Mouse (Mus musculus): ENCODE measurements around the gene Slc6a8. TPM values are rescaled to one million over a fixed set of nuclear protein-coding genes. Genes with fewer than 3 reads are reported as not detected.

The Slc6a8 gene
- total and polyA plus RNA-seq, 2 experiments, result 1.0 to 5.2 TPM

DNA sequence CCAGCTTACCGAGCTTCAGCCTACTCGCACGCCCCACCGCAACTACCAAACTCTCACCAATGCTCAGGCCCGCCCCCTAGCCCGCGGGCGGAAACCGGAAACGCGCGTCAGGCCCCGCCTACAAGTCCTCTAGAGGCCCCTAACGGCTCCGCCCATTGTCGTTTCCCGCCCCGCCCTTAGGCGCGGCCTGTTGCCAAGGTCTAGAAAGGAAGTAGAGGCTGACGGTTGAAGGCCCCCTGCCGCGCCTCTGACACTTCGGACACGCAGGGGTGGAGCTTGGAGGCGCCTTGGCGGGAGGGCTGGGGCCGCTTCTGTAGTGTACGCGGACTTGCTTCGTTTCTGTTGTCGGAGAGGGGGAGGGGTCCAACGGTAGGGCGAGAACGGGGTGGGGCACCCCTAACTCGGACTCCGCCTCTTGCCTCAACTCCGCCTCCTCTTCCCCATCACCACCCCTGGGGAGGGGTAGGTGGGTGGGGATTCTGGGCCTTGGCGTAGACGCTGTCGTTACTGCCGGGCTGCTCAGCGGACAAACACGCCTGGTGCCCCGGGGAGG, 43.2 kb downstream of the Slc6a8 start, which contains the start of the genes Bcap31 and Abcd1:
Gene Bcap31, minus strand, starts transcription at position 67 of the 553 bp plus-strand sequence.
Gene Abcd1, plus strand, starts transcription at position 489 of the 553 bp plus-strand sequence.
- no peaks in the 10 kb centered on the region for H3K79me2 ChIP-seq (ENCODE audit: control insufficient read depth, insufficient read depth, low read length)
- peaks cover 14% of the 10 kb centered on the region for H3K4me1 ChIP-seq (ENCODE audit: control insufficient read depth, insufficient read depth, low read length)
- no peaks in the 10 kb centered on the region for H3K27me3 ChIP-seq (ENCODE audit: control insufficient read depth, insufficient read depth, low read length)
- H3K36me3 ChIP-seq (ENCODE audit: control insufficient read depth, insufficient read depth, low read length), result peaks cover 12% of the 10 kb centered on the region
- H3K27ac ChIP-seq (replicated peaks; ENCODE audit: insufficient read depth, low read depth, low read length), result peak within 1 kb of the TSS; percentile 90
- peak within 1 kb of the TSS; percentile 67 for H3K4me3 ChIP-seq (ENCODE audit: insufficient read depth, low read depth, low read length)
- DNase-seq (ENCODE audit: extremely low read depth, low read depth, low spot score), result peak; percentile 85
- TF ChIP-seq CTCF (IDR thresholded peaks at IDR 0.05; ENCODE audit: low read depth, low read length), result no peak
- peak; percentile 22 for TF ChIP-seq POLR2A (IDR thresholded peaks at IDR 0.05; ENCODE audit: extremely low read depth, insufficient read depth, low read length)
- peak within 1 kb of the TSS; percentile 72 for H3K9ac ChIP-seq (ENCODE audit: low read depth, low read length)
- WGBS, result under 1% methylated on average over 32 of the region's 45 CpGs

DNA sequence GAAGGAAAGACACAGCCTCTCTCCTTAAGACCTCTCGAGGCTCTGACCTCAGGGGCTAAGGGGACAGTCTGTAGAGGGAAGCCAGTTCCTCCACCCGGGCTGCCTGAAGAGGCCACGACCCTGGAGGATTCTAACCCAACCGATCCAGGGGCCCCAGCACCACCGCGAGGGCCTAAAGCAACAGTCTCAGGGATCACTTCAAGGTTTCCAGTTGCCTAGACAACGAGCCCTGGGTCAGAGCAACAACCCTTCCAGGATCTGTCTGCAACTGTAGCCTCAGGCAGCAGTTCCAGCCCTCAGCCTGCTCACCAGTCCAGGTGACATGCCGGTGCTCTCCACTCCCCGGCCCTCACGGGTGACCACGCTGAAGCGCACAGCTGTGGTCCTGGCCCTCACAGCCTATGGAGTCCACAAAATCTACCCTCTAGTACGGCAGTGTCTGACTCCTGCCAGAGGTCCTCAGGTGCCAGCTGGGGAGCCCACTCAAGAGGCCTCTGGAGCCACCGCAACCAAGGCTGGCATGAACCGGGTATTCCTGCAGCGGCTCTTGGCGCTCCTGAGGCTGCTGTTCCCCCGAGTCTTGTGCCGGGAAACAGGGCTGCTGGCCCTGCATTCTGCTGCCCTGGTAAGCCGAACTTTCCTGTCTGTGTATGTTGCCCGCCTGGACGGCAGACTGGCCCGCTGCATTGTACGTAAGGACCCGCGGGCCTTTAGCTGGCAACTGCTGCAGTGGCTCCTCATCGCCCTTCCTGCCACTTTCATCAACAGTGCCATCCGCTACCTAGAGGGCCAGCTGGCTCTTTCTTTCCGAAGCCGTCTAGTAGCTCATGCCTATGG, 44.0 kb downstream of the Slc6a8 start:
- H3K27me3 ChIP-seq (ENCODE audit: control insufficient read depth, insufficient read depth, low read length), result no peaks in the 10 kb centered on the region
- TF ChIP-seq POLR2A (IDR thresholded peaks at IDR 0.05; ENCODE audit: extremely low read depth, insufficient read depth, low read length), result 0 out of 2 replicates have a peak, but pooled peaks have one; percentile 5
- no peak for TF ChIP-seq CTCF (IDR thresholded peaks at IDR 0.05; ENCODE audit: low read depth, low read length)
- peaks cover 10% of the 10 kb centered on the region for H3K36me3 ChIP-seq (ENCODE audit: control insufficient read depth, insufficient read depth, low read length)
- WGBS, result 11% methylated on average over 30 of the region's 30 CpGs
- H3K4me1 ChIP-seq (ENCODE audit: control insufficient read depth, insufficient read depth, low read length), result peaks cover 14% of the 10 kb centered on the region
- peak overlapping the region; percentile 83 for H3K27ac ChIP-seq (replicated peaks; ENCODE audit: insufficient read depth, low read depth, low read length)
- H3K9ac ChIP-seq (ENCODE audit: low read depth, low read length), result peak overlapping the region; percentile 67
- H3K79me2 ChIP-seq (ENCODE audit: control insufficient read depth, insufficient read depth, low read length), result no peaks in the 10 kb centered on the region
- DNase-seq (ENCODE audit: extremely low read depth, low read depth, low spot score), result no peak
- H3K4me3 ChIP-seq (ENCODE audit: insufficient read depth, low read depth, low read length), result peak overlapping the region; percentile 67

DNA sequence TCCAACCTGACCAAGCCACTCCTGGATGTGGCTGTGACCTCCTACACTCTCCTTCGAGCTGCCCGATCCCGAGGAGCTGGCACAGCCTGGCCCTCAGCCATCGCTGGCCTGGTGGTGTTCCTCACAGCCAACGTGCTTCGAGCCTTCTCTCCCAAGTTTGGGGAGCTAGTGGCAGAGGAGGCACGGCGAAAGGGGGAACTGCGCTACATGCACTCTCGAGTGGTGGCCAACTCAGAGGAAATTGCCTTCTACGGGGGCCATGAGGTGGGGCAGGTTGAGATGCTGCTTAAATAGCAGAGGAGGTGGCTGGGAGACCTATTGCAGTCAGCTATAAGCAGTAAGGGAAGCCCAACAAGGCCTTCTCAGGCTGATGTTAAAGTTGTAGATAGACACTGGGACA, 44.7 kb downstream of the Slc6a8 start:
- peak; percentile 21 for DNase-seq (ENCODE audit: extremely low read depth, low read depth, low spot score)
- Histone ChIP-seq H3K79me2 (ENCODE audit: control insufficient read depth, insufficient read depth, low read length) (no peaks in the 10 kb centered on the region), H3K9ac (ENCODE audit: low read depth, low read length) (peak overlapping the region; percentile 67), H3K27me3 (ENCODE audit: control insufficient read depth, insufficient read depth, low read length) (no peaks in the 10 kb centered on the region), H3K36me3 (ENCODE audit: control insufficient read depth, insufficient read depth, low read length) (peaks cover 11% of the 10 kb centered on the region; the same call in 1 of the 2 replicates), H3K4me1 (ENCODE audit: control insufficient read depth, insufficient read depth, low read length) (peaks cover 14% of the 10 kb centered on the region), H3K27ac (replicated peaks; ENCODE audit: insufficient read depth, low read depth, low read length) (peak overlapping the region; percentile 83), H3K4me3 (ENCODE audit: insufficient read depth, low read depth, low read length) (peak overlapping the region; percentile 67)
- no peak for TF ChIP-seq CTCF (IDR thresholded peaks at IDR 0.05; ENCODE audit: low read depth, low read length)
- no peak for TF ChIP-seq POLR2A (IDR thresholded peaks at IDR 0.05; ENCODE audit: extremely low read depth, insufficient read depth, low read length)
- WGBS, result 36% methylated on average over 11 of the region's 11 CpGs

DNA sequence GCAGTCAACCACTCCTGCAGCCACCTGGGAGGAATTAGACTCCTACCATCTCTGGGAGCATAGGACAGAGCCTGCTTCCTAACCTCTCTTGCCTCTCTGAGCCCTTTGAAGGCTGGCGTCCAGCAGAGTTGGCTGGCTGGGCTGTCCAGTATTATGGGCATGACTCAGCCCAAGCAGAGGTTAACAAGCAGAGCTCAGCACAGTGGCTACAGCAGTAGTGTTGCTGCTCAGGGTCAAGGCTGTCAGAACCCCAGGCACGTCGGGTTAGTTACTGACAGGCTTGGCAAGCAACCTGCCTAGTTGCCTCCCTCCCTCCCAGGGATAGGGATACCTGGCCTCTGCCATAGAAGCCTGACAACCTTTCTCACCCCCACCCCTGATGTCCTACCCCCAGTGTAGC, 45.3 kb downstream of the Slc6a8 start:
- DNase-seq (ENCODE audit: extremely low read depth, low read depth, low spot score), result peak; percentile 83
- Histone ChIP-seq H3K27me3 (ENCODE audit: control insufficient read depth, insufficient read depth, low read length) (no peaks in the 10 kb centered on the region), H3K4me1 (ENCODE audit: control insufficient read depth, insufficient read depth, low read length) (peaks cover 14% of the 10 kb centered on the region), H3K36me3 (ENCODE audit: control insufficient read depth, insufficient read depth, low read length) (peaks cover 14% of the 10 kb centered on the region; the same call in 1 of the 2 replicates), H3K79me2 (ENCODE audit: control insufficient read depth, insufficient read depth, low read length) (no peaks in the 10 kb centered on the region), H3K27ac (replicated peaks; ENCODE audit: insufficient read depth, low read depth, low read length) (peak overlapping the region; percentile 83), H3K4me3 (ENCODE audit: insufficient read depth, low read depth, low read length) (peak overlapping the region; percentile 21), H3K9ac (ENCODE audit: low read depth, low read length) (peak overlapping the region; percentile 47)
- TF ChIP-seq CTCF (IDR thresholded peaks at IDR 0.05; ENCODE audit: low read depth, low read length), result no peak
- TF ChIP-seq POLR2A (IDR thresholded peaks at IDR 0.05; ENCODE audit: extremely low read depth, insufficient read depth, low read length), result no peak
- WGBS, result 0% methylated on average over 3 of the region's 3 CpGs

DNA sequence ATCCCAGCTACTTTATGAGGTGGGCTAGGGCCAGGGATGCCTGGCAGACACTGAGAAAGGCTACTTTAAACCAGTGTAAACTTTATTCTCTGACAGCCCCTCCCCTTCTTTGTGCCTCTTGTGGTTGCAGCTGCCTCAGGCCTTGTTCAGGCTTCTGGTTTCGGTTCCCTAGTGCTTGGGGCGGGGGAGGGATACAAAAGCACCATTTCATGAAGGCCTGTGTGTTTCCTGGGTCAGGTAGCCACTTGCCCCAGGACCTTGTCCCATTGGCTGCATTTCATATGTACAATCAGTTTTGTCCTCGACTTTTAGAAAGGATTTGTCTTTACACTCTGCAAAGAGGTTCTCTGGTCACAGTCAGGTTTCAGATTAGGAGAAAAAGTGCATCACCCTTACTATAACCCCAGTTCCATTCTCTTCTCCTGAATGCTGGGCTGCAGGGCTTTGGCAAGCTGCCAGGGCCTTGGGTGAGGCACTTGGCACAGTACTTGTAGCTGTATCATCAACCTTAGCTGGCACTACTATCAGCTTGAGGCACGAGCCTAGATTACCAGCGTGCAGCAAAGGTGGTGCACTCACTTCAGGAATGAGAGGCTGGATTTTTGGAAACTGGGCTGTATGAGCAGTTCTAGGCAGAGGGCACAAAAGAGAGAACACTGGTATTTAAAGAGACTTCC, 45.9 kb downstream of the Slc6a8 start:
- TF ChIP-seq CTCF (IDR thresholded peaks at IDR 0.05; ENCODE audit: low read depth, low read length), result no peak
- Histone ChIP-seq H3K79me2 (ENCODE audit: control insufficient read depth, insufficient read depth, low read length) (no peaks in the 10 kb centered on the region), H3K4me1 (ENCODE audit: control insufficient read depth, insufficient read depth, low read length) (peaks cover 14% of the 10 kb centered on the region), H3K27ac (replicated peaks; ENCODE audit: insufficient read depth, low read depth, low read length) (peak overlapping the region; percentile 83), H3K27me3 (ENCODE audit: control insufficient read depth, insufficient read depth, low read length) (no peaks in the 10 kb centered on the region), H3K4me3 (ENCODE audit: insufficient read depth, low read depth, low read length) (peak overlapping the region; percentile 21; the same call in 1 of the 2 replicates), H3K9ac (ENCODE audit: low read depth, low read length) (peak overlapping the region; percentile 47), H3K36me3 (ENCODE audit: control insufficient read depth, insufficient read depth, low read length) (peaks cover 14% of the 10 kb centered on the region; the same call in 1 of the 2 replicates)
- WGBS, result 4% methylated on average over 5 of the region's 5 CpGs
- peak; percentile 72 for DNase-seq (ENCODE audit: extremely low read depth, low read depth, low spot score)

Data from liver, adult 2 months (tissue).